ENCODE assay signal across 8 mouse cellular contexts in the genomic region with DNA sequence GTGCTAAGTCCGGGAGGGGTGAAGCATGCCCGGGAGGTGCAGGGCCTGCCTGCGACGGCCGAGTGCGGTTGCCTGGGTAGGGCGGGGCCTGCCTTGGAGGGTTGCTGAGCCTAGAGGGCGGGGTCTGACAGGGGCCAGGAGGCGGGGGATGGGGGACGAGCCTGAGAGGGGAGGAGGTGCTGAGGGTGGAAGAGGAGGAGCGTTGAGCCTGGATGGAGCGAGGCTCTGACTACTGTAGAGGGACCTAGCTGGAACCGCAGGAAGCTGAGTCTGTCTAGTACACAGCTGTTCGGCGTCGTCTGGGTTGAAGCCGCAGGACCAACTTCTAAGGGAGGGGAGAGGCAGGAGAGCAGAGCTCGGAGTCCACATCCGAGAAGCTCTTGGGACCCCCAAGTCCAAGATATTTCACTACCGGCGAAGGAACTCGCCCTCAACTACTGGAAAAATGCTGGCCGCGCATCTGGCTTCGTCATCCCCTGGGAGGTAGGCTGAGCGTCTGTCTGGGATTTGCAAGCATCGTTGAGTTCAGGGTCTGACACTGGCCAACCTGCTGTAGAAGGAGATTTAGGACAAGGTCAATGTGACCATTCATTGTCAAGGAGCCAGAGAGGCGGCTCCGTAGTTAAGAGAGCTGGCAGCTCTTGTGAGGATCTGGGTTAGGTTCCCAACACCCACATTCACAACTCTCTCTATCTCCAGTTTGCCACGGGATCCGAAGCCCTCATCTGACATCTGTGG. TPM values are rescaled to one million over a fixed set of nuclear protein-coding genes. Genes with fewer than 3 reads are reported as not detected.
A peak's percentile ranks its signal among the peaks of the same experiment; 100 is the strongest.
DNase-seq lines count a peak whose midpoint lies in the region; ATAC-seq lines count a peak whose summit lies in the region.

A gene (plus strand): TSS at position 112 of the 738 bp plus-strand sequence.

- no peaks in the 10 kb centered on the region for H3K36me3 ChIP-seq in limb, embryonic 10.5 days
- no peaks in the 10 kb centered on the region for H3K36me3 ChIP-seq in midbrain, embryonic 12.5 days

- ATAC-seq in inflammation-experienced regulatory T-cells, adult 6 months: peak; percentile 93
- peak; percentile 90 for ATAC-seq in midbrain, embryonic 12.5 days (ENCODE audit: low FRiP score, low read depth)

- H3K9me3 ChIP-seq in limb, embryonic 10.5 days (replicated peaks): no peaks in the 10 kb centered on the region
- no peaks in the 10 kb centered on the region for H3K9me3 ChIP-seq in midbrain, embryonic 12.5 days

- intact Hi-C loops in gastrocnemius, postnatal 36 days (cut with DNase I): no loop called here

- peaks cover 92% of the 10 kb centered on the region for H3K27me3 ChIP-seq in limb, embryonic 10.5 days (ENCODE audit: low read depth, poor library complexity, severe bottlenecking)
- H3K27me3 ChIP-seq in midbrain, embryonic 12.5 days: peaks cover 85% of the 10 kb centered on the region

- DNase-seq in layer of hippocampus, adult 11-12 months (ENCODE audit: low spot score): peak; percentile 61
- no peak for DNase-seq in layer of hippocampus, adult 9-10 months (ENCODE audit: low spot score)
- peak; percentile 93 for DNase-seq in embryo, embryonic 10.5 days (ENCODE audit: low spot score)
- peak; percentile 69 to 89 for DNase-seq in gastrocnemius, postnatal 36 days
- DNase-seq in limb, embryonic 10.5 days (ENCODE audit: low spot score): peak; percentile 88
- peak; percentile 78 to 81 for DNase-seq in spleen, postnatal 36 days (ENCODE audit: low spot score in 2 of 2)

- H3K4me3 ChIP-seq in limb, embryonic 10.5 days: peak within 1 kb of the TSS; percentile 49
- H3K4me3 ChIP-seq in midbrain, embryonic 12.5 days: peak within 1 kb of the TSS; percentile 36

- H3K4me2 ChIP-seq in midbrain, embryonic 12.5 days (replicated peaks): peak within 1 kb of the TSS; percentile 61

- peak within 1 kb of the TSS; percentile 43; the same call in 1 of the 2 replicates for H3K9ac ChIP-seq in midbrain, embryonic 12.5 days (replicated peaks)

- WGBS in limb, embryonic 10.5 days: under 1% methylated on average over 31 of the region's 31 CpGs
- 2% methylated on average over 31 of the region's 31 CpGs for WGBS in midbrain, embryonic 12.5 days

- no peak within 1 kb of the TSS for H3K27ac ChIP-seq in limb, embryonic 10.5 days
- no peak within 1 kb of the TSS for H3K27ac ChIP-seq in midbrain, embryonic 12.5 days (replicated peaks)

- peaks cover 44% of the 10 kb centered on the region for H3K4me1 ChIP-seq in limb, embryonic 10.5 days
- H3K4me1 ChIP-seq in midbrain, embryonic 12.5 days: peaks cover 35% of the 10 kb centered on the region

RNA-seq across cellular contexts. Expression of the gene that starts here (rescaled TPM):
- total RNA-seq in gastrocnemius, postnatal 36 days (2021): under 1 TPM; 0.26 to 0.69 TPM
- not detected for polyA plus RNA-seq in inflammation-experienced regulatory T-cells, adult 6 months (2017; shearing (Covaris generic))
- polyA plus RNA-seq in limb, embryonic 10.5 days (2016; fragmentation: Nextera tagmentation; extraction: Ambion mirVana): 3.7 and 4.7 TPM in 2 replicates
- polyA plus RNA-seq in midbrain, embryonic 12.5 days (2016; fragmentation: Nextera tagmentation; extraction: Ambion mirVana): 2.1 and 2.7 TPM in 2 replicates

Comparison
In these comparisons a context has a peak if more than half of its experiments do, and no peak if none do; other contexts are left out.
1. Peak in DNase-seq in gastrocnemius, postnatal 36 days; RNA of the gene not detected or under 1 TPM.
2. Peak in ATAC-seq in inflammation-experienced regulatory T-cells, adult 6 months; RNA of the gene not detected or under 1 TPM.